In genomic region chr13:107059460-107059859, GRCm38 (mm10) we compare ENCODE assay signal across 10 mouse cellular contexts. TPM values are rescaled to one million over a fixed set of nuclear protein-coding genes. Genes with fewer than 3 reads are reported as not detected.
A peak's percentile ranks its signal among the peaks of the same experiment; 100 is the strongest.
DNase-seq lines count a peak whose midpoint lies in the region; ATAC-seq lines count a peak whose summit lies in the region.
"Had no signal": no experiment of that assay in that cellular context is flagged by ENCODE, and none has a peak within 500 bp of the region (broad histone marks: within the 10 kb centered on the region; RNA-seq: fewer than 3 reads in every experiment).

No protein-coding gene starts in this region.

- no peaks in the 10 kb centered on the region for H3K4me1 ChIP-seq in midbrain, embryonic 10.5 days

- H3K9me3 ChIP-seq in midbrain, embryonic 10.5 days (replicated peaks), result no peaks in the 10 kb centered on the region

- H3K4me3 ChIP-seq in midbrain, embryonic 10.5 days, result no peak overlapping the region

- DNase-seq in spleen, postnatal 36 days (ENCODE audit: low spot score in 2 of 2), result peak; percentile 47
- no peak for DNase-seq in spleen, postnatal 14 days (ENCODE audit: low spot score in 2 of 2)
- DNase-seq in natural killer cell, adult 2 months (ENCODE audit: low spot score in 2 of 2), result peak; percentile 41 to 59
- DNase-seq in layer of hippocampus, adult 9-11 months, result no peak
- no peak for DNase-seq in midbrain, embryonic 10.5 days (ENCODE audit: low spot score)
- no peak for DNase-seq in heart, postnatal 36 days
- DNase-seq: adrenal gland, postnatal 25 days; cerebellum, adult 11-12 months; kidney, adult 18-20 months had no signal

- no peak overlapping the region for H3K27ac ChIP-seq in midbrain, embryonic 10.5 days (replicated peaks)

- peak; percentile 90 for ATAC-seq in granulocyte monocyte progenitor cell, adult 5-6 weeks (replicated peaks; ENCODE audit: poor library complexity, severe bottlenecking)

- intact Hi-C loops in heart, postnatal 36 days (cut with DNase I), result no loop called here

- H3K36me3 ChIP-seq in midbrain, embryonic 10.5 days, result no peaks in the 10 kb centered on the region

- no peaks in the 10 kb centered on the region for H3K27me3 ChIP-seq in midbrain, embryonic 10.5 days (ENCODE audit: low read depth, poor library complexity, severe bottlenecking)

- 81% methylated on average over 3 of the region's 3 CpGs for WGBS in midbrain, embryonic 10.5 days

RNA-seq across cellular contexts. Expression of gene Kif2a, which starts 37.5 kb away (rescaled TPM):
- 29.9 and 54.5 TPM in 2 replicates for total RNA-seq in granulocyte monocyte progenitor cell, adult 5-6 weeks (2014; fragmentation: Nextera tagmentation)
- total RNA-seq in granulocyte monocyte progenitor cell, adult 5-6 weeks (2017), result 14.7 and 20.3 TPM in 2 replicates
- polyA plus RNA-seq in midbrain, embryonic 10.5 days (2016; fragmentation: Nextera tagmentation; extraction: Ambion mirVana), result 14.1 and 15.0 TPM in 2 replicates
- total RNA-seq in heart, postnatal 36 days (2021), result 10 to 100 TPM; 33.2 to 35.4 TPM

Comparison
In these comparisons a context has a peak if more than half of its experiments do, and no peak if none do; other contexts are left out.
1. DNase-seq: peak in spleen, postnatal 36 days (2 of 2) and natural killer cell, adult 2 months (2 of 2); none in spleen, postnatal 14 days (0 of 2), layer of hippocampus, adult 9-11 months (single experiment), midbrain, embryonic 10.5 days (single experiment) and heart, postnatal 36 days (0 of 2).